Mouse (Mus musculus): ENCODE data around the gene Xrcc1. TPM values are rescaled to one million over a fixed set of nuclear protein-coding genes. Genes with fewer than 3 reads are reported as not detected.
A peak's percentile ranks its signal among the peaks of the same experiment; 100 is the strongest.

Gene Xrcc1
- polyA plus RNA-seq, 1 experiment: 159 TPM

GRCm38 (mm10) chr7:24593621-24594308, 47.7 kb downstream of the Xrcc1 start:
- Histone ChIP-seq H3K27me3 (replicated peaks) (peaks cover 24% of the 10 kb centered on the region), H3K4me3 (replicated peaks) (peak overlapping the region; percentile 92), H3K36me3 (replicated peaks; ENCODE audit: low read length) (no peaks in the 10 kb centered on the region), H3K4me1 (peaks cover 38% of the 10 kb centered on the region), H3K9me3 (no peaks in the 10 kb centered on the region)
- TF ChIP-seq GATA1 (IDR thresholded peaks at IDR 0.05; ENCODE audit: borderline replicate concordance, low read length): no peak
- TF ChIP-seq FLI1 (IDR thresholded peaks at IDR 0.05; ENCODE audit: low read length): no peak

GRCm38 (mm10) chr7:24594309-24594803, 48.3 kb downstream of the Xrcc1 start:
- H3K9me3 ChIP-seq: no peaks in the 10 kb centered on the region
- peaks cover 24% of the 10 kb centered on the region for H3K27me3 ChIP-seq (replicated peaks)
- TF ChIP-seq FLI1 (IDR thresholded peaks at IDR 0.05; ENCODE audit: low read length) (no peak), GATA1 (IDR thresholded peaks at IDR 0.05; ENCODE audit: borderline replicate concordance, low read length) (no peak)
- no peaks in the 10 kb centered on the region for H3K36me3 ChIP-seq (replicated peaks; ENCODE audit: low read length)
- peaks cover 40% of the 10 kb centered on the region for H3K4me1 ChIP-seq
- H3K4me3 ChIP-seq (replicated peaks): peak overlapping the region; percentile 92

- Histone ChIP-seq H3K4me3 (replicated peaks) (peak overlapping the region; percentile 92), H3K36me3 (replicated peaks; ENCODE audit: low read length) (no peaks in the 10 kb centered on the region), H3K4me1 (peaks cover 41% of the 10 kb centered on the region), H3K9me3 (no peaks in the 10 kb centered on the region), H3K27me3 (replicated peaks) (peaks cover 24% of the 10 kb centered on the region)
- no peak for TF ChIP-seq FLI1 (IDR thresholded peaks at IDR 0.05; ENCODE audit: low read length)
- no peak for TF ChIP-seq GATA1 (IDR thresholded peaks at IDR 0.05; ENCODE audit: borderline replicate concordance, low read length)
Observed at GRCm38 (mm10) chr7:24595464-24595863, 49.4 kb downstream of the Xrcc1 start.

- TF ChIP-seq GATA1 (IDR thresholded peaks at IDR 0.05; ENCODE audit: borderline replicate concordance, low read length) (no peak), FLI1 (IDR thresholded peaks at IDR 0.05; ENCODE audit: low read length) (no peak)
- no peaks in the 10 kb centered on the region for H3K36me3 ChIP-seq (replicated peaks; ENCODE audit: low read length)
- peaks cover 19% of the 10 kb centered on the region for H3K27me3 ChIP-seq (replicated peaks)
- peaks cover 41% of the 10 kb centered on the region for H3K4me1 ChIP-seq
- no peaks in the 10 kb centered on the region for H3K9me3 ChIP-seq
- no peak overlapping the region for H3K4me3 ChIP-seq (replicated peaks)
Observed at GRCm38 (mm10) chr7:24598121-24598520, 52.0 kb downstream of the Xrcc1 start.

- Histone ChIP-seq H3K4me3 (replicated peaks) (no peak overlapping the region), H3K27me3 (replicated peaks) (peaks cover 13% of the 10 kb centered on the region), H3K9me3 (no peaks in the 10 kb centered on the region), H3K36me3 (replicated peaks; ENCODE audit: low read length) (peaks cover 5% of the 10 kb centered on the region), H3K4me1 (peaks cover 33% of the 10 kb centered on the region)
- TF ChIP-seq FLI1 (IDR thresholded peaks at IDR 0.05; ENCODE audit: low read length) (no peak), GATA1 (IDR thresholded peaks at IDR 0.05; ENCODE audit: borderline replicate concordance, low read length) (no peak)
Observed at GRCm38 (mm10) chr7:24599211-24600067, 53.4 kb downstream of the Xrcc1 start.

- Histone ChIP-seq H3K4me3 (replicated peaks) (peak overlapping the region; percentile 15), H3K27me3 (replicated peaks) (no peaks in the 10 kb centered on the region), H3K9me3 (no peaks in the 10 kb centered on the region), H3K36me3 (replicated peaks; ENCODE audit: low read length) (peaks cover 5% of the 10 kb centered on the region), H3K4me1 (peaks cover 20% of the 10 kb centered on the region)
- TF ChIP-seq FLI1 (IDR thresholded peaks at IDR 0.05; ENCODE audit: low read length) (no peak), GATA1 (IDR thresholded peaks at IDR 0.05; ENCODE audit: borderline replicate concordance, low read length) (no peak)
Observed at GRCm38 (mm10) chr7:24600941-24601597, 55.0 kb downstream of the Xrcc1 start.

GRCm38 (mm10) chr7:24605561-24605960, 59.5 kb downstream of the Xrcc1 start:
- Histone ChIP-seq H3K4me3 (replicated peaks) (no peak overlapping the region), H3K9me3 (no peaks in the 10 kb centered on the region), H3K27me3 (replicated peaks) (no peaks in the 10 kb centered on the region), H3K4me1 (peaks cover 33% of the 10 kb centered on the region), H3K36me3 (replicated peaks; ENCODE audit: low read length) (peaks cover 5% of the 10 kb centered on the region)
- TF ChIP-seq GATA1 (IDR thresholded peaks at IDR 0.05; ENCODE audit: borderline replicate concordance, low read length) (no peak), FLI1 (IDR thresholded peaks at IDR 0.05; ENCODE audit: low read length) (no peak)

- H3K9me3 ChIP-seq: no peaks in the 10 kb centered on the region
- no peaks in the 10 kb centered on the region for H3K27me3 ChIP-seq (replicated peaks)
- TF ChIP-seq GATA1 (IDR thresholded peaks at IDR 0.05; ENCODE audit: borderline replicate concordance, low read length): no peak
- no peak for TF ChIP-seq FLI1 (IDR thresholded peaks at IDR 0.05; ENCODE audit: low read length)
- peaks cover 37% of the 10 kb centered on the region for H3K4me1 ChIP-seq
- no peak overlapping the region for H3K4me3 ChIP-seq (replicated peaks)
- peaks cover 5% of the 10 kb centered on the region for H3K36me3 ChIP-seq (replicated peaks; ENCODE audit: low read length)
Observed at GRCm38 (mm10) chr7:24606046-24606445, 60.0 kb downstream of the Xrcc1 start.

GRCm38 (mm10) chr7:24608017-24608416, 61.9 kb downstream of the Xrcc1 start:
- TF ChIP-seq GATA1 (IDR thresholded peaks at IDR 0.05; ENCODE audit: borderline replicate concordance, low read length) (no peak), FLI1 (IDR thresholded peaks at IDR 0.05; ENCODE audit: low read length) (no peak)
- Histone ChIP-seq H3K36me3 (replicated peaks; ENCODE audit: low read length) (peaks cover 11% of the 10 kb centered on the region), H3K27me3 (replicated peaks) (peaks cover 4% of the 10 kb centered on the region), H3K4me1 (peaks cover 39% of the 10 kb centered on the region), H3K9me3 (no peaks in the 10 kb centered on the region), H3K4me3 (replicated peaks) (peak overlapping the region; percentile 33)
